Mouse (Mus musculus) urinary bladder, adult 18-20 months (tissue): ENCODE results near the gene Apol7e.
"Not testable (repeated sequence)": the region's sequence is repeated elsewhere in the genome, so short reads cannot be mapped to it uniquely, and the experiment has no call there.

ENCODE experiments used
- DNase-seq, 2 experiments: peaks; one replicate each; pipeline ENCODE4 v3.0.0; 2022; ENCODE audit warnings: low spot score in 2 of 2, mixed read lengths in 2 of 2

The Apol7e gene

GRCm38 (mm10) chr15:77698656-77699055 lies at the start of gene Apol7e:
Gene Apol7e (plus strand): TSS chr15:77698857.
- DNase-seq = not testable (repeated sequence)

GRCm38 (mm10) chr15:77651143-77651542 lies 47.5 kb upstream of the Apol7e start:
- DNase-seq = not testable (repeated sequence)

GRCm38 (mm10) chr15:77659773-77660172 lies 38.9 kb upstream of the Apol7e start:
- not testable (repeated sequence) for DNase-seq

GRCm38 (mm10) chr15:77661841-77662240 lies 36.8 kb upstream of the Apol7e start:
- DNase-seq = not testable (repeated sequence)

DNA sequence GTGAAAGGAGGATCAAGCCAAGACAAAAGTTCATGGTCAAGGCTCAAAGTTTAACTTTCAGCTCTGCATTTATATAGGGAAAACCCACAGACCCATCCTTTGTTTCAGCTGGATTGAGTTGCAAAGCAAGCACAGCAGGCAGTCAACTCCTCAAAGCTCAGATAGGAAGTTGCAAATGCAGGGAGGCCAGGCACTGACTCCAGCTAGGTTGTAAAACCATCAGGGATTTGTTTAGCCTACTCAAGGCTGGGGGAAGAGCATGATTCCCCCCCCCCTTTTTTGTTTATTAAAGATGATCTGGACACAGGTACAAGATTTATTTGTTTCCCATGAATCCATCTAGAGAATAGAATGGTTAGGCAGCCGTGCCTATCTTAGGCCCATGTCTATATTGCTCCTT lies 24.6 kb upstream of the Apol7e start:
- DNase-seq = not testable (repeated sequence)

DNA sequence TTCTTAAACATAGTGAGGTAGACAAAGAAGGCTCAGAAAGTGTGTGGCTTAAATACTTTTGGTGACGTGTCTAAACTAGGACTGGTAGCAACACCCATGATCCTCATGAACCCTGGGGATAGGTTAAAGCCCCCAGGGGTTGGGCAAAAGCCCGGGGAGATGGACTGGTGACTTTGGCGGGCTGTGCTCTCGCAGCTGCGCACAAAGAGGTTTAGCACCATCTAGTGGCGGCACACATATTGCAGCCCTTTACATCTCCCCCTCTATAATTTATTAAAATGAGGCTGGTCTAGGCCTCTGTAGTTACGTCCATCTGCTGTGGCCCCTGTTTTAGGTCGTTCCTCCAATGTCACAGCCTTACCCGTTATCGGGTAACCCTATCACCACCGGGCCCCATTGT lies 14.7 kb upstream of the Apol7e start:
- peak in 1 of 2 experiments; percentile 13 for DNase-seq

GRCm38 (mm10) chr15:77691532-77692311 lies 6.9 kb upstream of the Apol7e start:
- not testable (repeated sequence) for DNase-seq

GRCm38 (mm10) chr15:77694687-77695295 lies 3.9 kb upstream of the Apol7e start:
- DNase-seq = peak in 1 of 2 experiments; percentile 20

DNA sequence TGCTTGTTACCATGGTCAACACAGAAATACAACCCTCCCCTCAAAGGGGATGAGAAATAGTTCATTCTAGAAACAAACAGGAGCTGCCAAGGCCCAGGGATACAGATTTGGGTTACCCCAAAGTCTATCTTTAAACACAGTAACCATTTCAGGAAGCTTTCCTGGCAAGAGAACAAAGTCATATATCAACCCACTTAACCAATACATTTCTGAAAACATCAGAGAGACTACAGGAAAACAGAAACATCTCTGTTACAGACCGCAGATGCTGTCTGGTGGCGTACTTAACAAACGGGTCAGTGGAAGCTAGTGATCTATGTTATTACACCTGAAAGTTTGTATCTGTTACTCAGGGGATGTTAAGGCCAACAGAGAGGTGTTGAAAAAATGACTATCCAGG lies 6.6 kb downstream of the Apol7e start:
- not testable (repeated sequence) for DNase-seq

- not testable (repeated sequence) for DNase-seq
Measured at GRCm38 (mm10) chr15:77708936-77709335, 10.3 kb downstream of the Apol7e start.

- DNase-seq = not testable (repeated sequence)
Measured at GRCm38 (mm10) chr15:77718240-77718639, 19.6 kb downstream of the Apol7e start.

- not testable (repeated sequence) for DNase-seq
Measured at GRCm38 (mm10) chr15:77721509-77721908, 22.9 kb downstream of the Apol7e start.

GRCm38 (mm10) chr15:77724208-77724911 lies 25.7 kb downstream of the Apol7e start:
- not testable (repeated sequence) for DNase-seq

DNA sequence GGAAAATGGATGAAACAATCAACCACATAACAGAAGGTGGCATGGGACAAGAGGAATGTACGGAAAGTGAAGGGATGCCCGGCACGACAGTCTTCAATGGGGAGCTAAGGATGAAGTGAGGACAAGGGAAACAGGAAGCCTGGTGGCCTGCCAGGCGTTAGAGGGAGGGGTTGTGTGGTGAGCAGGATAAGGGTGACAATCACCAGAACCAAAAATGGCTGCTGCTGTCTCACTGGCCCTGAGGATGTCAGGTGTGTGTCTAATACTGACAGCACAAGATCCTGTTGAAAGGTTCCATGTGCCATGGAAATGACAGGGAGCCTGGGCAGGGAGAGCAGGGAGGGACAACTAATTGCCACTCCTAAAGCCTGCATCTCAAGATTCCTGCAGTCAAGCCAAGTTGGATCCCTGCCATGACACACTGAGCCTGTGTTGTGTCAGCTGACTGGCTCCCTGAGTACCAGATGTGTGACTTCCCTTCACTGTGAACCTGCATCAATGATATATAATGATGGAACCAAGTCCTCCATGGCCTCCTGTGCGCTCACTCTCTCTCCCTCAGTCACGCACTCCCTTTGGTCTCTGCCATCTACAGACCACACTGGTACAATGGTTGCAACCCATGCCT lies 26.9 kb downstream of the Apol7e start:
- not testable (repeated sequence) for DNase-seq

DNA sequence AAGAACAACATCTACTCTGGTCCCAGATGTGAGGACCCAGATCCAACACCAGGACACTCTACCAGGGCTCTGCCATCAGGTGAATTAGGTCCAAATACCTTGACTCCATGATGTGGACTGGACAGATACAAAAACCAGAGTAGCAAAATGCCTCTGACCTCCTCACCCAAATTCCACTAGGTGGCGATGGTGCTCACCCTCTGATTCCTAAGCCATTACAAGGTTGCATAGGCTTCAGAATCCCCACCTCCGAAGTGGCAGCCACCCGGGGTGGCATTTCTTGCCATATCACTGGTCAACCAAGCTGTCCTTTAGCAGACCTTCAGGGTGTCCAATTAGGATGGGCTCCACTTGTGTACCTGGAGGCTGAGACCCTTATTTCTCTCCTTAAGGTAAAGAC lies 28.5 kb downstream of the Apol7e start:
- not testable (repeated sequence) for DNase-seq

DNA sequence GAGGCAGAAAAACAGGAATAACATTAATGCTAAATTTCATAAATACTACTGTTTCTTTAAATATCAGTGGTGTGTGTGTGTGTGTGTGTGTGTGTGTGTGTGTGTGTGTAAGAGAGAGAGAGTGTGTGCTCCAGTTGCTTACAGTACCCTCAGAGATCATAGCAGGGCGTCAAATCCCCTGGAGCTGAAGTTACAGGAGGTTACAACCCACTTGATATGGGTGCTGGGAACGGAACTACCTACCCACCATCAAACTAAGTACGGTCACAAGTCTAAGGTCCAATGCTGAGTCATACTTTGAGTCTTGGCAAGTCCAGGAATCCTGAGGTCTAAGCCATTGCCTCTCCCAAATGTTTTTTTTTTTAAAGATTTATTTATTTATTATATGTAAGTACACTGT lies 29.1 kb downstream of the Apol7e start:
- not testable (repeated sequence) for DNase-seq

DNA sequence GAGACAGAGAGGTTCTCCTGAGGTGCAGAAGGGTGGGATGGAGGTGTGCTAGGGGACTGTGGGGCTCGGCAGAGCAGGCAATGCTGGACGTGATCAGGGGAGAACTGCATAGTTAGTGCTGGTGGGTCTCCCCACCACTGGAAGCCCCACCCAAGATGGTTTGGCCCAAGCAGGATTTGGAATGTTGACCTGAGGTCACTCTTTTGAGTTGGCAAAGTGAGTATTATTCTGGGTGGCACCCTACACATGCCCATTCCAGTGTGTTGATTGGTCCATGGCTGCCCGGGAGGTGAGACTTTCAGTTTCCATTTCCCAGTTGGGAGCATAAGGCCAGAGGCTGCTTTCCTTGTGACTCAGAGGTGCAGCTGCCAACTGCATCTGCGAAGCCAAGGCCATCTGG lies 30.1 kb downstream of the Apol7e start, which contains the start of gene Apol9b:
TSS of gene Apol9b (plus strand) at position 301 of the 400 bp plus-strand sequence.
- not testable (repeated sequence) for DNase-seq

- DNase-seq = no peak
Measured at GRCm38 (mm10) chr15:77731605-77732004, 32.9 kb downstream of the Apol7e start.

- DNase-seq = not testable (repeated sequence)
Measured at GRCm38 (mm10) chr15:77732851-77733250, 34.2 kb downstream of the Apol7e start.

GRCm38 (mm10) chr15:77733380-77733779 lies 34.7 kb downstream of the Apol7e start:
- DNase-seq = not testable (repeated sequence)

- not testable (repeated sequence) for DNase-seq
Measured at GRCm38 (mm10) chr15:77733903-77734302, 35.2 kb downstream of the Apol7e start.
